Mouse (Mus musculus): ENCODE results near the gene Lbhd1. TPM values are rescaled to one million over a fixed set of nuclear protein-coding genes. Genes with fewer than 3 reads are reported as not detected.

Lbhd1 gene
- 3.7 and 4.3 TPM in 2 replicates for polyA plus RNA-seq (2012; rRNA removed)

DNA sequence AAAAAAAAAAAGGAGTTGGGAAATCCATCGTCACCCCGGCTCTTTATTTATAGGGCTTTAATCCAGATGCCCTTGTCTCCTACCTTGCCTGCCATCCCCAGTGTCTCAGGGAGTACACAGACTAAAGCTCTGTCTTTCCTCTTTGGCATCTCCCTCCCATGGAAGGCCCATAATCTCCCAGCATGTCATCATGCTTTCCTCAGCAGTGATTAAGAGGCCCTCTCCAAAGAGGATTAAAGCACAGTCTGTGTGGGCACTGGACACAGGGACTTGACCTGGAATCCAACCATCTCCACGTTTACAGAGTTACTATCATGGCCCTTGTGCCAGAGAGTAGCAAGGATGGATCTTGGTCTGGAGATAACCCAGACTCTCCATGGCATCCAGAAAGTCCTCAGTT is at the start of gene Lbhd1, which contains the start of gene Gm49403:
Gene Lbhd1, plus strand, starts transcription at position 117 of the 400 bp plus-strand sequence.
Gene Gm49403, plus strand, starts transcription at position 315 of the 400 bp plus-strand sequence.

DNA sequence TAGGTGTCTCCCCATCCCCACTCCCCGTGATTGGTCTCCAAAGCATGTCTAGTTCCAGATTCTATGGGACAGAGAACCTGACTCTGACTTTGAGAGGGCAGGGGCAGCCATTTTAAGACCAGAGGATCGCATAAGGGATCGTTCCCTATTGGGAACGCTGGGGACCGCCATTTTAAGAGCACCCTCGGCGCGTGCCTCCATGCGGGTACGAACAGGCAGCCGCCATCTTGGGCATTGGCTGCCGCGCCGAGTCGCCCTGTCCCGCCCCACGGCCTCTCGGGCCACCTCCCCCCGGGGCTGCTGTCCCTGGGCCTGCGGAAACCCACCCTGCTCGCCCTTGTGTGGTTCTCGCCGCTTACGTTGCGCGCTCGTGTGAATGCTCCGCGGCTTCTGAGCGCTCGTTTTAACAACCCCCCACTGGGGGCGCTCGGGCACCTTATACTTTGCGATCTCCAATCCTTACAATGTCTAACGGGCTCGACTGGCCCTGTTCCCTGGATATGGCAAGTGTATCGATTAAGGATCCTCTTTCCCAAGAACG is 46.2 kb upstream of the Lbhd1 start, which contains the start of gene Bscl2:
Gene Bscl2, plus strand, starts transcription at position 217 of the 541 bp plus-strand sequence.

GRCm38 (mm10) chr19:8839103-8839907 is 44.2 kb upstream of the Lbhd1 start, which contains the start of gene Gng3:
Gng3 (minus strand) TSS chr19:8839194.

GRCm38 (mm10) chr19:8850402-8850901 is 33.1 kb upstream of the Lbhd1 start, which contains the start of gene Lrrn4cl:
Lrrn4cl (plus strand) TSS chr19:8850768.

DNA sequence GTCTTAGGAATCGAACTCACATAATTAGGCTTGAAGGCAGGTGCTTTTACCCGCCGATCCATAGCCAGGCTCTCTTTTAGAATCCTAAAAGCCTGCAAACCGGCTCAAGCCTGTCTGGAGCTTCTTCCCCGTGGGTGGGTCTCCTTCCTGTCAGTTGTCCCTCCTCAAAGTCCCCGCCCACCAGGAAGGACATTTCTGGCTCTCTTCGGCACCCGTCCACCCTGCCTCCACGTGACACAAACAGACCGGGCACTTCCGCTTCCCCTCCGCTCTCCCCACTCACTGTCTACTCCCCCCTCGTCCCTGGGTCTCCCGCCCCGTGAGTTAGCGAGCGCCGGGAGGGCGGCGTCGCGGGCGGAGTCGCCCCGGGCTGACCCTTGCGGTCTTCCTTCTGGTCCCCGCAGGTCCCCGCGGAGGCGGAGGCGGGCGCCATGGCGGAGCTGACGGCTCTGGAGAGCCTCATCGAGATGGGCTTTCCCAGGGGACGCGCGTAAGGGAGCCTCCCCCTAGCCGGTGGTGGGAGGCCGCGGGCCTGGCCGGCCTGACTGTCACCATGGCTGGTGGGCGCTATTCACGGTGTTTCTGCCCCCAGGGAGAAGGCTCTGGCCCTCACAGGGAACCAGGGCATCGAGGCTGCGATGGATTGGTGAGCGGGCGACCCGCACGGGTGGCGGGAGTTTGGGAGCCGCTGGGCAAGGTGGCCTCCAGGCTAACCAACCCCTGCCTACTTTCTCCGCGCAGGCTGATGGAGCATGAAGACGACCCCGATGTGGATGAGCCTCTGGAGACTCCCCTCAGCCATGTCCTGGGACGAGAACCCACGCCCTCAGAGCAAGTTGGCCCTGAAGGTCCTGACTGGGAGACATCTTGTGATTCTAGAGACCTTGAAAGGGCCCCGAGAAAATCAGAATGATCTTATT is 12.0 kb upstream of the Lbhd1 start, which contains the start of gene Ubxn1:
Gene Ubxn1, plus strand, starts transcription at position 230 of the 920 bp plus-strand sequence.

DNA sequence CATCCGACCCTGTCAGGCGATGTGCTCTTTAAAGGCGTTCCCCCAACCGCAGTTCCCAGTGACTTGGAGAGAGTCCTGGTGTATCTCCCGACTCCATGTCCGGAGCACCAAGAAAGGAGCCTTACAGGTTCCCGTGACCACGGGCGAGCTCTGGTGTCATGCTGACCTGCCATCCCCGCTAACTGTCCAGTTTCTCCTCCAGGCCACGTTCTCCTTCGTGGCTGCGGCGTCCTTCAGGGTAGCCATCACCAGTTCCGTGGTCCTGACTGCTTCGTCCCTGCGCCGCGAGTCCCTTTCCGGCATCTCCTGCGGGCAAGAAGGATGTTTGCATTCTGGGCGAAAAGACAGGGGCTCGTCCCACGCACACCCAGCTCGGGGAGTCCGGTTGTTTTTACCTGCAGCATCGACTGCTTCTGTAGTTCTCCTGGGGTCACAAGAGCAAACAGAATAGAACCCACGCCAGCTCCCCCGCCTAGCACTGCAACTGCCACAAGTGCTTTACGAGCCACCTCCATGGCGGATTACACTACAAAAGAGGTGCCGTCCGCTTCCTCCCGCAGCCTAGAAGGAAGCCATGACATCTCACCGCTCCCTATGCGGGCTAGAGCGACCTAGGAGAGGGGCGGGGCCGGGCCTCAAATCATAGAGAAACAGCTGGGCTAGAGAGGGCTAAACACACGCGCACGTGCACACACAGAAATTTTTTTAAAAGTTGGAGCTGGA is 3.1 kb upstream of the Lbhd1 start, which contains the start of gene Uqcc3:
Gene Uqcc3, minus strand, starts transcription at position 613 of the 723 bp plus-strand sequence.

DNA sequence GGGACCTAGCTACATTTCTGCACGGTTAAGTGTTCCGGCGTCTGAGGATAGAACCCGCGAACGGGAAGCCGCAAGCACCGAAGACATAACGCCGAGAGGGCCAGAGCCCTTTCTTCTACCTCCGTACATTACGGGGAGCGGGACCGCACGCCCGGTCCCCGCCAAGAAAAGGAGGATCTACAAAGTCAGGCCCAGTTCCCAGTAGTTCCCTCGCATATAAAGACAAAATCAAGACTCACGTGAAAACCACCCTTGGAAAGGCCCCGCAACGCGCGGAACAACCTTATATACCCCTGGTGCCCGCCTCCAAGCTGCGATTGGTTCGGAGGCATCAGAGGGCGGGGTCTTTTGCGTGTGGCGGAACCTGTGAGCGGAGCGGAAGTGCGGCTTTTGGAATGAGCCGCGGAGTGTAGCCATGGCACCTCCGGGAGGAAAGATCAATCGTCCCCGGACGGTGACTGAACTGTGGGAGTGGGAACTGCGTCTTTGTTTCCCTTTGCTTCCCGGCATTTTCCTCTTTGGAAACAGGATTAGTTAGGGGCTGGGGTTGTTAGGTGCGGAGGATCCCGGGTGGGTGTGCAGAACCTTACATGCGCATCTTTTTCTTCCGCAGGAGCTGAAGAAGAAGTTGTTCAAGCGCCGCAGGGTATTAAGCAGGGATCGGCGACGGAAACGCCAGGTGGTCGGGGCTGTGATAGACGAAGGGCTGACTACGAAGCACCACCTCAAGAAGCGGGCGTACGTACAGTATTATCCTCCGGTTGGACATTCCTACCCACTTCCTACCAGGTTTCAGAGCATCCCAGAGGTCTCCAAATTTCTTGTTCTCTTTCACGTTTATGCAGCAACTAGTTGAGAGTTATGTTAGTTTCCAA is 5.2 kb downstream of the Lbhd1 start, which contains the start of the genes 1810009A15Rik and Gm49416:
Gene 1810009A15Rik, plus strand, starts transcription at position 343 of the 875 bp plus-strand sequence.
Gene Gm49416, plus strand, starts transcription at position 416 of the 875 bp plus-strand sequence.

GRCm38 (mm10) chr19:8892829-8893766 is 9.6 kb downstream of the Lbhd1 start, which contains the start of gene Ints5:
Ints5 (plus strand) TSS chr19:8893005.

DNA sequence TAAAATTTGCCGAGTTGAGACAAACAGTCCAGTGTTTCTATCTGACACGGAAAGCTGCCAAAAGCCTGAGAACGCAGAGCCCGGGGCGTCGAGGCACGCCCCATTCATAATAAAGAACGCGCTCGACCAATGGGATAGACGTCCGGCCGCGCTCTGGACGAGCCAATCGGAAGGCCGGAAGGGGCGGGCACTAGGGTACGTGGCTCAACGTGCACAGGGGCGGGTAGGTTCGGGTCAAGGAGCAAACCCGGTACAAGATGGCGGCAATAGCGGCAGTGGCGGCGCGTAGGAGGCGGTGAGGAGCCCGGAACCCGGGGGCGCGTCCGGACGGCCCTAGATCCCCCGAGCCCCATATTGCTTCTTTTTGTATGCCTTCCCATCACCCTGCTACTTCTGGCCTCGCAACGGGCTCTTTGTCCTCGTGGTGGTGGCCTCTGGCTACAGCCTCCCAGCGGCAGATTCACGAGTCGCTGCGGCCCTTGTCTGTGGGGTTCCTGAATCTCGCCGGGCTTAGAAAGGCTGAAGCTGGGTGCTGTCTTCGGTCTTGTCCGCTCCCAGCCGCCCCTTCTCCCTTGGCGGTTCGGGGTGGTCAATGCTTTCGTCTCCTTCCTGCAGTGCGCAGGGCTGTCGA is 14.4 kb downstream of the Lbhd1 start, which contains the start of gene Ganab:
Gene Ganab, plus strand, starts transcription at position 207 of the 631 bp plus-strand sequence.

GRCm38 (mm10) chr19:8920073-8920736 is 36.7 kb downstream of the Lbhd1 start, which contains the start of gene B3gat3:
B3gat3 (plus strand) TSS chr19:8920374.

GRCm38 (mm10) chr19:8929224-8930088 is 45.9 kb downstream of the Lbhd1 start, which contains the start of the genes Rom1 and Eml3:
Rom1 (minus strand) TSS chr19:8929356.
Eml3 (plus strand) TSS chr19:8929552.

GRCm38 (mm10) chr19:8941515-8942217 is 58.1 kb downstream of the Lbhd1 start, which contains the start of gene Mta2:
Mta2 (plus strand) TSS chr19:8941875.

Data from liver, embryonic 14 days (tissue).